Mouse (Mus musculus): ENCODE measurements around the gene Fli1. TPM values are rescaled to one million over a fixed set of nuclear protein-coding genes. Genes with fewer than 3 reads are reported as not detected.

The Fli1 gene
- polyA plus RNA-seq, 1 experiment, result 24.4 TPM

- TF ChIP-seq CTCF (IDR thresholded peaks at IDR 0.05; ENCODE audit: extremely low read depth, insufficient read depth, insufficient read length, insufficient replicate concordance), result no peak
- TF ChIP-seq POLR2A (IDR thresholded peaks at IDR 0.05; ENCODE audit: low read depth, low read length), result no peak
- 70% methylated on average over 3 of the region's 3 CpGs for WGBS
- H3K36me3 ChIP-seq (ENCODE audit: control insufficient read depth, insufficient read depth, low read length), result no peaks in the 10 kb centered on the region
- H3K4me1 ChIP-seq (ENCODE audit: control insufficient read depth, insufficient read depth, insufficient read length), result no peaks in the 10 kb centered on the region
- no peaks in the 10 kb centered on the region for H3K27me3 ChIP-seq (ENCODE audit: control insufficient read depth, insufficient read depth, low read length)
- DNase-seq (ENCODE audit: low read depth in 1 of 2, low spot score in 2 of 2), result no peak
- H3K27ac ChIP-seq (ENCODE audit: insufficient read depth, low read length), result no peak overlapping the region
- H3K4me3 ChIP-seq (ENCODE audit: extremely low read depth, insufficient read depth, insufficient read length), result no peak overlapping the region
Observed at GRCm38 (mm10) chr9:32555279-32555678, 12.6 kb upstream of the Fli1 start.

DNA sequence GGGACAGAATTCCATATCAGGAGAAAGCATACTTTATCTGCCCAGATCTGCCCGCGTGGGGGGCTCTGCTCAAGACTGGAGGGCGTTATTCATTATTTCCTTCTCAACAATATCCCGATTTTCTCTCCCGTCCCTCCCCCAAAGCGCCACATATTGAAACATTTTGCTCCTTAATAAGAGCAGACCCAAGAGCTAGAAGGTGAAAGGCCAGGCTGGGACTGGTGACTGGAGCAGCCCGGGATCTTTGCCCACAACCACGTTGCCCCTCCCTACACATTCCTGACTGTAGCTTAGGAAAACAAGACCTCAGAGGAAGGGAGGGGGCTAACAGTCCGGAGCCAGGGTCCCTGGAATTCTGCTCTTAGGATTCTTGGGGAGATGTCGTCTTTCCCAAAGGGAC, 7.9 kb upstream of the Fli1 start:
- Histone ChIP-seq H3K36me3 (ENCODE audit: control insufficient read depth, insufficient read depth, low read length) (no peaks in the 10 kb centered on the region), H3K27me3 (ENCODE audit: control insufficient read depth, insufficient read depth, low read length) (no peaks in the 10 kb centered on the region), H3K4me3 (ENCODE audit: extremely low read depth, insufficient read depth, insufficient read length) (no peak overlapping the region), H3K4me1 (ENCODE audit: control insufficient read depth, insufficient read depth, insufficient read length) (no peaks in the 10 kb centered on the region), H3K27ac (ENCODE audit: insufficient read depth, low read length) (no peak overlapping the region)
- no peak for DNase-seq (ENCODE audit: low read depth in 1 of 2, low spot score in 2 of 2)
- WGBS, result 88% methylated on average over 10 of the region's 10 CpGs
- no peak for TF ChIP-seq CTCF (IDR thresholded peaks at IDR 0.05; ENCODE audit: extremely low read depth, insufficient read depth, insufficient read length, insufficient replicate concordance)
- TF ChIP-seq POLR2A (IDR thresholded peaks at IDR 0.05; ENCODE audit: low read depth, low read length), result no peak

DNA sequence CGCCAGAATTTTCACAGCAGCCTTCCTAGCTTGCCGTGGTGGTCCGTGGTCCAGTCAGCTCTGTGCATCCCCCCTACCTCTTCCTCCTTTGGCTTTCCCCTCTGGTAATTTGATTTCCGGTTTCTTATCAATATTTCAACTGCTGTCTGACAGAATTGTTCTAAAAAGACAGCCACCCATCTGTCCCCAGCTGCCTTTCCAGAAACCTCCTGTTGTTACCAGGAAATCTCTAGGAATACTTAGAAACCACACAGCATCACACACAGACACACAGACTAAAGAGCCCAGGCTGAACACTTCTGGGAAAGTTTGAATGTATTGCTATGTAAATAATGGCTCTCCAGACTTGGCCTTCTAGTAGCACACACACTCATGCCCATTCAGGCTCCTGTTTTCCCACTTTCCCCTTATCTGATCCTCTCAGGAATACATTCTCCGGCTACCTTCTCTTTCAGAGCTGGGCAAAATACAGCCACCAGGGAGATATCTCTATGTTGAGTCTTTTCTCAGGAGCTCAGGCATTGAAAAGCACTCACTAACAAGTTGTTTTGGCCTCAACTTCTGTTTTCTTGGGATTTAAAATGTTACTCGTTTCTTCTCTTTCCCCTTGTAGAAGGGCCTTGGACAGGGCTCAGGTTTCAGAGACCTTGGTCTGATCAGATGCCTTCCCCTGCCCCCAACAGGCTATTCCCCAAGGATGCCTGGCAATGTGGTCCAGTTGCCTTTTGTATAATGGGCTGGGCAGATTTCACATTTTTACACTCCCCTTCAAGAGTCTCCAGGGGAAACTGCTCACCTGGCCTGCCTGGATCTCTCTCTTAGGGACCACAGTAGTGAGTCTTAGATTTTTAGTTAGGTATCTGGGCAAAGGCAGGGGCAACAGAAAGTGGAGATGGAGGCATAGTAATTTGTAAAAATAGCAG, 7.1 kb upstream of the Fli1 start:
- Histone ChIP-seq H3K27me3 (ENCODE audit: control insufficient read depth, insufficient read depth, low read length) (no peaks in the 10 kb centered on the region), H3K27ac (ENCODE audit: insufficient read depth, low read length) (no peak overlapping the region), H3K4me1 (ENCODE audit: control insufficient read depth, insufficient read depth, insufficient read length) (peaks cover 2% of the 10 kb centered on the region; the same call in 1 of the 2 replicates), H3K36me3 (ENCODE audit: control insufficient read depth, insufficient read depth, low read length) (no peaks in the 10 kb centered on the region), H3K4me3 (ENCODE audit: extremely low read depth, insufficient read depth, insufficient read length) (no peak overlapping the region)
- WGBS, result 45% methylated on average over 6 of the region's 6 CpGs
- DNase-seq (ENCODE audit: low read depth in 1 of 2, low spot score in 2 of 2), result no peak
- TF ChIP-seq POLR2A (IDR thresholded peaks at IDR 0.05; ENCODE audit: low read depth, low read length) (no peak), CTCF (IDR thresholded peaks at IDR 0.05; ENCODE audit: extremely low read depth, insufficient read depth, insufficient read length, insufficient replicate concordance) (no peak)

- H3K4me1 ChIP-seq (ENCODE audit: control insufficient read depth, insufficient read depth, insufficient read length), result peaks cover 12% of the 10 kb centered on the region; the same call in 1 of the 2 replicates
- no peak for DNase-seq (ENCODE audit: low read depth in 1 of 2, low spot score in 2 of 2)
- no peak overlapping the region for H3K4me3 ChIP-seq (ENCODE audit: extremely low read depth, insufficient read depth, insufficient read length)
- no peak for TF ChIP-seq POLR2A (IDR thresholded peaks at IDR 0.05; ENCODE audit: low read depth, low read length)
- no peak for TF ChIP-seq CTCF (IDR thresholded peaks at IDR 0.05; ENCODE audit: extremely low read depth, insufficient read depth, insufficient read length, insufficient replicate concordance)
- H3K27me3 ChIP-seq (ENCODE audit: control insufficient read depth, insufficient read depth, low read length), result no peaks in the 10 kb centered on the region
- no peaks in the 10 kb centered on the region for H3K36me3 ChIP-seq (ENCODE audit: control insufficient read depth, insufficient read depth, low read length)
- WGBS, result 89% methylated on average over 2 of the region's 2 CpGs
- H3K27ac ChIP-seq (ENCODE audit: insufficient read depth, low read length), result no peak overlapping the region
Observed at GRCm38 (mm10) chr9:32546731-32547130, 4.1 kb upstream of the Fli1 start.

- peak in 1 of 2 experiments; percentile 21 for DNase-seq (ENCODE audit: low read depth in 1 of 2, low spot score in 2 of 2)
- Histone ChIP-seq H3K4me3 (ENCODE audit: extremely low read depth, insufficient read depth, insufficient read length) (no peak overlapping the region), H3K4me1 (ENCODE audit: control insufficient read depth, insufficient read depth, insufficient read length) (peaks cover 12% of the 10 kb centered on the region; the same call in 1 of the 2 replicates), H3K27me3 (ENCODE audit: control insufficient read depth, insufficient read depth, low read length) (no peaks in the 10 kb centered on the region), H3K36me3 (ENCODE audit: control insufficient read depth, insufficient read depth, low read length) (no peaks in the 10 kb centered on the region), H3K27ac (ENCODE audit: insufficient read depth, low read length) (no peak overlapping the region)
- no peak for TF ChIP-seq POLR2A (IDR thresholded peaks at IDR 0.05; ENCODE audit: low read depth, low read length)
- TF ChIP-seq CTCF (IDR thresholded peaks at IDR 0.05; ENCODE audit: extremely low read depth, insufficient read depth, insufficient read length, insufficient replicate concordance), result no peak
- 59% methylated on average over 40 of the region's 40 CpGs for WGBS
Observed at GRCm38 (mm10) chr9:32544731-32545661, 2.3 kb upstream of the Fli1 start.

- H3K4me1 ChIP-seq (ENCODE audit: control insufficient read depth, insufficient read depth, insufficient read length), result peaks cover 12% of the 10 kb centered on the region; the same call in 1 of the 2 replicates
- WGBS, result 46% methylated on average over 8 of the region's 8 CpGs
- no peak for DNase-seq (ENCODE audit: low read depth in 1 of 2, low spot score in 2 of 2)
- no peaks in the 10 kb centered on the region for H3K36me3 ChIP-seq (ENCODE audit: control insufficient read depth, insufficient read depth, low read length)
- TF ChIP-seq CTCF (IDR thresholded peaks at IDR 0.05; ENCODE audit: extremely low read depth, insufficient read depth, insufficient read length, insufficient replicate concordance) (no peak), POLR2A (IDR thresholded peaks at IDR 0.05; ENCODE audit: low read depth, low read length) (no peak)
- no peaks in the 10 kb centered on the region for H3K27me3 ChIP-seq (ENCODE audit: control insufficient read depth, insufficient read depth, low read length)
- H3K27ac ChIP-seq (ENCODE audit: insufficient read depth, low read length), result no peak overlapping the region
- no peak overlapping the region for H3K4me3 ChIP-seq (ENCODE audit: extremely low read depth, insufficient read depth, insufficient read length)
Observed at GRCm38 (mm10) chr9:32543923-32544575, 1.4 kb upstream of the Fli1 start.
